Mouse (Mus musculus): ENCODE data around the gene Abcg1.

DNA sequence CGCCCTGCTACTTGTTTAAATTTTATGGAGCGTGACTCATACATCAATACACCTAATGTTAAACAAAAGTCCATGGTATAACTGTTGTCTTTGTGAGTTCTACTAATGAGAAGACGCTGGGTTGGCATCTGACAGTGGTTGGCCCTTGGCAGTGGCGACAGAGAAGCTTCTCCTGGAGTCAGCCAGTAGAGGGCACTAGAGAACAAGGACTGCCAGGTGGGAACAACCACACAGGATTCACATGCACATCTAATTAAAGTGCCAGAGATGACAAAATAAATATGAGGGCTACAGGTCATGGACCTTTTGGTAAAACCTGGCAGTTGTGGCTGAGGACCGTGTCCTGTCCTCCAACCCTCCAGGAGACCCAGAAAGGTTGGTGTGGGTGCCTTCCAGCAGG lies 80.9 kb downstream of the Abcg1 start:
- TF ChIP-seq POLR2A (IDR thresholded peaks at IDR 0.05; ENCODE audit: low read depth, low read length) (no peak), CTCF (IDR thresholded peaks at IDR 0.05; ENCODE audit: borderline replicate concordance, insufficient read depth, low read length) (peak; percentile 60)
